Mouse (Mus musculus): Measurements from ENCODE around the gene Qtrt2. TPM values are rescaled to one million over a fixed set of nuclear protein-coding genes. Genes with fewer than 3 reads are reported as not detected.

Gene Qtrt2
- 8.1 and 9.6 TPM in 2 replicates for polyA plus RNA-seq (2012; rRNA removed)

GRCm38 (mm10) chr16:43926341-43926859, at the start of gene Qtrt2:
Gene Qtrt2, minus strand, starts transcription at chr16:43926809.

GRCm38 (mm10) chr16:43889208-43890004, 37.2 kb downstream of the Qtrt2 start, which contains the start of gene Ccdc191:
Gene Ccdc191, plus strand, starts transcription at chr16:43889800.

Other genes starting within 250 kb of the Qtrt2 start
- 0.31 and 0.58 TPM in 2 replicates for gene Drd3, start 172.8 kb downstream of the Qtrt2 start, polyA plus RNA-seq (2012; rRNA removed)
- 3.9 and 8.1 TPM in 2 replicates for gene Ccdc191, start 37.0 kb downstream of the Qtrt2 start, polyA plus RNA-seq (2012; rRNA removed)
- gene Zdhhc23, start 53.0 kb upstream of the Qtrt2 start, polyA plus RNA-seq (2012; rRNA removed), result 4.0 and 4.1 TPM in 2 replicates
- gene Gramd1c, start 136.5 kb upstream of the Qtrt2 start, polyA plus RNA-seq (2012; rRNA removed), result 0.27 and 0.62 TPM in 2 replicates
- gene Atp6v1a, start 212.9 kb upstream of the Qtrt2 start, polyA plus RNA-seq (2012; rRNA removed), result 11.2 and 11.3 TPM in 2 replicates
- gene Naa50, start 213.0 kb upstream of the Qtrt2 start, polyA plus RNA-seq (2012; rRNA removed), result 15.8 and 17.5 TPM in 2 replicates
- gene Usf3, start 246.4 kb upstream of the Qtrt2 start, polyA plus RNA-seq (2012; rRNA removed), result 13.5 and 16.1 TPM in 2 replicates

Measured in colon, adult 2 months (tissue).